Mouse (Mus musculus) stomach, embryonic 16.5 days (tissue): ENCODE measurements around the gene Agpat3. TPM values are rescaled to one million over a fixed set of nuclear protein-coding genes. Genes with fewer than 3 reads are reported as not detected.

Experiments
- ATAC-seq: fragments of 200-750 bp; cut with Nextera tagmentation; 2 replicates; pipeline ENCODE4 v1.8.0; 2017; ENCODE audit warnings: moderate number of reproducible peaks, moderate TSS enrichment; ENCODE audit not compliant: insufficient read depth, low FRiP score
- H3K27ac ChIP-seq: fragments of 300-500 bp; sonication (generic); 2 replicates; pipeline ENCODE4 v1.5.1; 2014; ENCODE audit warnings: low read length
- H3K27me3 ChIP-seq: fragments of 300-500 bp; sonication (generic); 2 replicates; pipeline ENCODE4 v1.6.1; 2014; ENCODE audit warnings: low read length, control low read depth, mixed read lengths; ENCODE audit not compliant: control insufficient read depth, insufficient read depth
- H3K36me3 ChIP-seq: fragments of 300-500 bp; sonication (generic); 2 replicates; pipeline ENCODE4 v1.6.1; 2014; ENCODE audit warnings: low read length; ENCODE audit not compliant: control insufficient read depth, insufficient read depth
- H3K4me1 ChIP-seq: fragments of 300-500 bp; sonication (generic); 2 replicates; pipeline ENCODE4 v1.6.1; 2014; ENCODE audit warnings: low read length, control low read depth, mixed read lengths; ENCODE audit not compliant: control insufficient read depth, insufficient read depth
- H3K4me2 ChIP-seq: fragments of 300-500 bp; sonication (generic); 2 replicates; pipeline ENCODE4 v1.6.1; 2014; ENCODE audit warnings: low read depth, low read length, mixed read lengths
- H3K4me3 ChIP-seq: fragments of 300-500 bp; sonication (generic); replicated peaks from 2 replicates; pipeline ENCODE4 v1.5.1; 2014; ENCODE audit warnings: mild to moderate bottlenecking, low read length
- H3K9ac ChIP-seq: fragments of 300-500 bp; sonication (generic); 2 replicates; pipeline ENCODE4 v1.6.1; 2014; ENCODE audit warnings: low read length
- H3K9me3 ChIP-seq: fragments of 300-500 bp; sonication (generic); replicated peaks from 2 replicates; pipeline ENCODE4 v1.6.1; 2016; ENCODE audit warnings: low read length, control low read depth; ENCODE audit not compliant: control insufficient read depth
- WGBS: fragments of 180-500 bp; shearing (Covaris S2); extraction: QIAGEN DNeasy Blood & Tissue Kit; methylation state at CpG from one replicate; pipeline ENCODE4 v1.1.7; 2014; 5-methylcytosine and 5-hydroxymethylcytosine counted together
- polyA plus RNA-seq: library from polyadenylated mRNA; unstranded; fragments of >200 nt; fragmentation: Nextera tagmentation; extraction: Ambion mirVana; gene quantifications from 2 replicates; pipeline ENCODE4 v1.2.1, GENCODE M21; 2015

Gene Agpat3
- polyA plus RNA-seq, 1 experiment from 2014 or later: 26.7 TPM

GRCm38 (mm10) chr10:78298651-78299644 is 53.3 kb downstream of the Agpat3 start:
- H3K4me3 ChIP-seq: no peak overlapping the region
- H3K4me2 ChIP-seq: no peak overlapping the region
- H3K27ac ChIP-seq: peak overlapping the region; percentile 59; the same call in 1 of the 2 replicates
- no peak for ATAC-seq
- H3K9me3 ChIP-seq: no peaks in the 10 kb centered on the region
- no peaks in the 10 kb centered on the region for H3K36me3 ChIP-seq
- no peaks in the 10 kb centered on the region for H3K4me1 ChIP-seq
- 87% methylated on average over 8 of the region's 8 CpGs for WGBS
- H3K27me3 ChIP-seq: no peaks in the 10 kb centered on the region
- H3K9ac ChIP-seq: no peak overlapping the region

GRCm38 (mm10) chr10:78297576-78298484 is 54.5 kb downstream of the Agpat3 start:
- H3K9ac ChIP-seq: 0 out of 2 replicates have a peak overlapping the region, but pooled peaks have one; percentile 8
- ATAC-seq: peak; percentile 71; the same call in 1 of the 2 replicates
- peak overlapping the region; percentile 59 for H3K27ac ChIP-seq
- H3K4me1 ChIP-seq: no peaks in the 10 kb centered on the region
- no peaks in the 10 kb centered on the region for H3K27me3 ChIP-seq
- H3K4me3 ChIP-seq: no peak overlapping the region
- 64% methylated on average over 15 of the region's 15 CpGs for WGBS
- H3K4me2 ChIP-seq: no peak overlapping the region
- H3K9me3 ChIP-seq: no peaks in the 10 kb centered on the region
- no peaks in the 10 kb centered on the region for H3K36me3 ChIP-seq

- H3K4me3 ChIP-seq: no peak overlapping the region
- 65% methylated on average over 4 of the region's 4 CpGs for WGBS
- no peak overlapping the region for H3K27ac ChIP-seq
- no peak for ATAC-seq
- no peaks in the 10 kb centered on the region for H3K9me3 ChIP-seq
- no peaks in the 10 kb centered on the region for H3K36me3 ChIP-seq
- H3K27me3 ChIP-seq: no peaks in the 10 kb centered on the region
- H3K4me1 ChIP-seq: no peaks in the 10 kb centered on the region
- no peak overlapping the region for H3K4me2 ChIP-seq
- no peak overlapping the region for H3K9ac ChIP-seq
Measured at GRCm38 (mm10) chr10:78296980-78297379, 55.3 kb downstream of the Agpat3 start.

GRCm38 (mm10) chr10:78296371-78296770 is 55.9 kb downstream of the Agpat3 start:
- no peak for ATAC-seq
- no peaks in the 10 kb centered on the region for H3K9me3 ChIP-seq
- 92% methylated on average over 5 of the region's 5 CpGs for WGBS

GRCm38 (mm10) chr10:78293576-78293975 is 58.7 kb downstream of the Agpat3 start:
- 70% methylated on average over 1 of the region's 1 CpGs for WGBS
- no peak overlapping the region for H3K27ac ChIP-seq

More at GRCm38 (mm10) chr10:78296371-78296770, 55.9 kb downstream of the Agpat3 start:
- H3K4me2 ChIP-seq: no peak overlapping the region
- H3K9ac ChIP-seq: no peak overlapping the region
- no peaks in the 10 kb centered on the region for H3K36me3 ChIP-seq
- H3K27ac ChIP-seq: no peak overlapping the region
- H3K4me3 ChIP-seq: no peak overlapping the region
- no peaks in the 10 kb centered on the region for H3K27me3 ChIP-seq
- H3K4me1 ChIP-seq: no peaks in the 10 kb centered on the region

GRCm38 (mm10) chr10:78292381-78292780 is 59.9 kb downstream of the Agpat3 start:
- WGBS: 88% methylated on average over 5 of the region's 5 CpGs
- no peak overlapping the region for H3K27ac ChIP-seq
- H3K4me1 ChIP-seq: no peaks in the 10 kb centered on the region
- no peaks in the 10 kb centered on the region for H3K9me3 ChIP-seq
- no peak overlapping the region for H3K9ac ChIP-seq
- ATAC-seq: no peak
- no peaks in the 10 kb centered on the region for H3K36me3 ChIP-seq
- no peaks in the 10 kb centered on the region for H3K27me3 ChIP-seq
- no peak overlapping the region for H3K4me2 ChIP-seq
- H3K4me3 ChIP-seq: no peak overlapping the region

More at GRCm38 (mm10) chr10:78293576-78293975, 58.7 kb downstream of the Agpat3 start:
- no peak for ATAC-seq
- H3K9ac ChIP-seq: no peak overlapping the region
- no peak overlapping the region for H3K4me2 ChIP-seq
- no peaks in the 10 kb centered on the region for H3K4me1 ChIP-seq
- H3K4me3 ChIP-seq: no peak overlapping the region
- no peaks in the 10 kb centered on the region for H3K9me3 ChIP-seq
- H3K27me3 ChIP-seq: no peaks in the 10 kb centered on the region
- no peaks in the 10 kb centered on the region for H3K36me3 ChIP-seq

- Histone ChIP-seq H3K27ac (no peak overlapping the region), H3K27me3 (no peaks in the 10 kb centered on the region), H3K36me3 (peaks cover 14% of the 10 kb centered on the region; the same call in 1 of the 2 replicates), H3K9ac (no peak overlapping the region), H3K4me1 (no peaks in the 10 kb centered on the region), H3K4me2 (no peak overlapping the region), H3K4me3 (no peak overlapping the region), H3K9me3 (no peaks in the 10 kb centered on the region)
- no peak for ATAC-seq
- WGBS: 83% methylated on average over 8 of the region's 8 CpGs
Measured at GRCm38 (mm10) chr10:78290730-78291535, 61.4 kb downstream of the Agpat3 start.

- Histone ChIP-seq H3K9me3 (no peaks in the 10 kb centered on the region), H3K4me1 (no peaks in the 10 kb centered on the region), H3K9ac (no peak overlapping the region), H3K4me2 (no peak overlapping the region), H3K27me3 (no peaks in the 10 kb centered on the region), H3K4me3 (no peak overlapping the region), H3K27ac (no peak overlapping the region), H3K36me3 (peaks cover 14% of the 10 kb centered on the region; the same call in 1 of the 2 replicates)
- WGBS: 90% methylated on average over 4 of the region's 4 CpGs
- ATAC-seq: no peak
Measured at GRCm38 (mm10) chr10:78288896-78289295, 63.4 kb downstream of the Agpat3 start.
